Mouse (Mus musculus): ENCODE data around the gene Arhgef6.

DNA sequence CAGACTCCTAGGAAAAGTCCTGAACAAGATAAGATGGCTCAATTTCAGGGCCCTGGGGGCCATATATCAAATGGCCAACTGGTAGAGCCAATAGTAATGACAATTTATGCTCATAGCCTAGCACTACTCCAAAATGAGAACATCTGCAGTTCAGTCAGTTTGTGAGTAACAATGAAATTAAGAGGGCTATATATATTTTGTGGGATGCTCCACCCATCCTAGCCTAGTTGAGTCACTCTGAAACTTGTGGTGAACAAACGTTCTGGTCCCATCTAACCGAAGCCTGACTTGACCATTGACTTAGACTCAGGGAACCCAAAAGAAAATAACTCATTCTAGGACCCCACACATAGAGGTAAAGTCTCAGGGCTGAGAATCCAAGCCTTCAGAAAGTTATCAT is 156.1 kb downstream of the Arhgef6 start:
- no peak for TF ChIP-seq CTCF (IDR thresholded peaks at IDR 0.05; ENCODE audit: extremely low read depth, insufficient read length, insufficient replicate concordance, low read depth, low read length)
- no peak for TF ChIP-seq POLR2A (IDR thresholded peaks at IDR 0.05; ENCODE audit: low read depth, low read length)
